Mouse (Mus musculus): Measurements from ENCODE around the gene Gm42421. TPM values are rescaled to one million over a fixed set of nuclear protein-coding genes. Genes with fewer than 3 reads are reported as not detected.

The Gm42421 gene
- polyA plus RNA-seq, 1 experiment from 2014 or later = 0.64 TPM

- Histone ChIP-seq H3K27ac (ENCODE audit: low read depth, low read length) (peak overlapping the region; percentile 85), H3K4me3 (ENCODE audit: low read length) (peak overlapping the region; percentile 69), H3K9ac (ENCODE audit: low read depth, low read length) (peak overlapping the region; percentile 70), H3K27me3 (ENCODE audit: control insufficient read depth, insufficient read depth, low read length) (no peaks in the 10 kb centered on the region), H3K9me3 (ENCODE audit: control insufficient read depth, low read length) (no peaks in the 10 kb centered on the region), H3K4me1 (ENCODE audit: control insufficient read depth, insufficient read depth, low read length) (peaks cover 23% of the 10 kb centered on the region), H3K4me2 (replicated peaks; ENCODE audit: low read depth, low read length) (peak overlapping the region; percentile 63), H3K36me3 (ENCODE audit: control insufficient read depth, insufficient read depth, low read length) (peaks cover 25% of the 10 kb centered on the region)
- no peak for ATAC-seq (ENCODE audit: low FRiP score, low TSS enrichment)
- WGBS = 2% methylated on average over 9 of the region's 9 CpGs
These were observed 19.0 kb upstream of the Gm42421 start for GRCm38 (mm10) chr5:143908926-143909325.

DNA sequence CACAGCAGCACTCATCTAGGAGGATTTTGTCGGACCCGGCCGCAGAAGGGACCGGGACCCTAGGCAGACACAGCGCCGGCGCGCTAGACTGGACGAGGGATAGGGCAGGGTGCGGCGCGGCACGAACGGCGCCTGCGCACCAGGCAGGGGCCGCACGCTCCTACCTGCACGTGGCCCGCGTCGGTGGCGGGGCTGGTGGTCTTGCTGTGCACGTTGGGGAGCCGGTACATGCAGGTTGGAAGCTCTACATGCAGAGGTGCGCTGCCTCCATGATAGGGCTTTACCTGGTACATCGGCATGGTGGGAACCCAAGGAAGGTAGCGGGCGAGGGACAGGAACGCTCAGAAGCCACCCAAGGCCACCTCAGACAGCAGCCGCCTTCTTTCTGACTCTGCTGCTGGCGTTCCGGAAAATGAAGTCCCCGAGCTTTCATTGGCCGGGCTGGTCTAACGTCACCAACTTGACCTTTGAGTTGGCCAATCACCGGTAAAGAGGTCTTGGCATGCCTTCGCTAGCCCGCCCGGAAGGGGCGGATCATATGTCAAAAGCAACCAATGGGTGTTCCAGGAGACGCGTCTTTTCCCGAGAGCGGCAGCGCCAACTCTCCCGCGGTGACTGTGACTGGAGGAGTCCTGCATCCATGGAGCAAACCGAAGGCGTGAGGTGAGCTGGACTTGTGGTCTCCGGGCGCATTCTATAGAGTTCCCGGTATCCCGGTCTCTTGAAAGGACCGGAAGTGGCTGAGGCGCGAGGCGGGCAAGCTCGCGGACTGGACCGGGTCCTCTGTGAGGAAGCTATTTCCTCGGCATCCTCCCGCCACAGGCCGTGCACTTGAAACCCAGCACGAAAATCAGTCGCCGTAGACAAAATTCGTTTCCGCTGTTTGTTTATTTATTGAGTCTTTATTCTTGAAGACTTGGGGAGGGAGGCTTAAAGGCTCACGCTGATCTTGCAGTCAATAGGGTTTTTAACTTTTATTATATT is 18.3 kb upstream of the Gm42421 start, which contains the start of the genes Aimp2 and Pms2:
Gene Aimp2 (minus strand): TSS at position 431 of the 984 bp plus-strand sequence.
Gene Pms2 (plus strand): TSS at position 548 of the 984 bp plus-strand sequence.
- Histone ChIP-seq H3K36me3 (ENCODE audit: control insufficient read depth, insufficient read depth, low read length) (peaks cover 22% of the 10 kb centered on the region; the same call in 1 of the 2 replicates), H3K27ac (ENCODE audit: low read depth, low read length) (peak within 1 kb of the TSS; percentile 85), H3K9ac (ENCODE audit: low read depth, low read length) (peak within 1 kb of the TSS; percentile 70), H3K4me1 (ENCODE audit: control insufficient read depth, insufficient read depth, low read length) (peaks cover 23% of the 10 kb centered on the region), H3K4me2 (replicated peaks; ENCODE audit: low read depth, low read length) (peak within 1 kb of the TSS; percentile 63), H3K27me3 (ENCODE audit: control insufficient read depth, insufficient read depth, low read length) (no peaks in the 10 kb centered on the region), H3K4me3 (ENCODE audit: low read length) (peak within 1 kb of the TSS; percentile 69), H3K9me3 (ENCODE audit: control insufficient read depth, low read length) (no peaks in the 10 kb centered on the region)
- under 1% methylated on average over 70 of the region's 70 CpGs for WGBS
- ATAC-seq (ENCODE audit: low FRiP score, low TSS enrichment) = peak; percentile 98

GRCm38 (mm10) chr5:143916221-143916620 is 11.8 kb upstream of the Gm42421 start:
- no peak overlapping the region for H3K4me3 ChIP-seq (ENCODE audit: low read length)
- no peak overlapping the region for H3K9ac ChIP-seq (ENCODE audit: low read depth, low read length)
- H3K4me1 ChIP-seq (ENCODE audit: control insufficient read depth, insufficient read depth, low read length) = peaks cover under 1% of the 10 kb centered on the region; the same call in 1 of the 2 replicates
- 95% methylated on average over 9 of the region's 9 CpGs for WGBS
- H3K4me2 ChIP-seq (replicated peaks; ENCODE audit: low read depth, low read length) = no peak overlapping the region
- no peaks in the 10 kb centered on the region for H3K27me3 ChIP-seq (ENCODE audit: control insufficient read depth, insufficient read depth, low read length)
- H3K27ac ChIP-seq (ENCODE audit: low read depth, low read length) = no peak overlapping the region
- H3K36me3 ChIP-seq (ENCODE audit: control insufficient read depth, insufficient read depth, low read length) = peaks cover 47% of the 10 kb centered on the region
- ATAC-seq (ENCODE audit: low FRiP score, low TSS enrichment) = no peak
- H3K9me3 ChIP-seq (ENCODE audit: control insufficient read depth, low read length) = no peaks in the 10 kb centered on the region

- WGBS = 49% methylated on average over 5 of the region's 5 CpGs
- Histone ChIP-seq H3K27me3 (ENCODE audit: control insufficient read depth, insufficient read depth, low read length) (no peaks in the 10 kb centered on the region), H3K9me3 (ENCODE audit: control insufficient read depth, low read length) (no peaks in the 10 kb centered on the region), H3K27ac (ENCODE audit: low read depth, low read length) (no peak overlapping the region), H3K4me2 (replicated peaks; ENCODE audit: low read depth, low read length) (no peak overlapping the region), H3K9ac (ENCODE audit: low read depth, low read length) (no peak overlapping the region), H3K4me1 (ENCODE audit: control insufficient read depth, insufficient read depth, low read length) (no peaks in the 10 kb centered on the region), H3K36me3 (ENCODE audit: control insufficient read depth, insufficient read depth, low read length) (peaks cover 56% of the 10 kb centered on the region), H3K4me3 (ENCODE audit: low read length) (no peak overlapping the region)
- no peak for ATAC-seq (ENCODE audit: low FRiP score, low TSS enrichment)
These were observed 10.6 kb upstream of the Gm42421 start for GRCm38 (mm10) chr5:143917418-143917817.

- no peaks in the 10 kb centered on the region for H3K9me3 ChIP-seq (ENCODE audit: control insufficient read depth, low read length)
- WGBS = 92% methylated on average over 3 of the region's 3 CpGs
- no peak overlapping the region for H3K27ac ChIP-seq (ENCODE audit: low read depth, low read length)
- peaks cover 62% of the 10 kb centered on the region for H3K36me3 ChIP-seq (ENCODE audit: control insufficient read depth, insufficient read depth, low read length)
- no peaks in the 10 kb centered on the region for H3K4me1 ChIP-seq (ENCODE audit: control insufficient read depth, insufficient read depth, low read length)
- H3K27me3 ChIP-seq (ENCODE audit: control insufficient read depth, insufficient read depth, low read length) = no peaks in the 10 kb centered on the region
- H3K4me2 ChIP-seq (replicated peaks; ENCODE audit: low read depth, low read length) = no peak overlapping the region
- H3K4me3 ChIP-seq (ENCODE audit: low read length) = no peak overlapping the region
- no peak for ATAC-seq (ENCODE audit: low FRiP score, low TSS enrichment)
- no peak overlapping the region for H3K9ac ChIP-seq (ENCODE audit: low read depth, low read length)
These were observed 9.9 kb upstream of the Gm42421 start for GRCm38 (mm10) chr5:143918120-143918519.

- no peak overlapping the region for H3K9ac ChIP-seq (ENCODE audit: low read depth, low read length)
- no peak overlapping the region for H3K27ac ChIP-seq (ENCODE audit: low read depth, low read length)
- no peaks in the 10 kb centered on the region for H3K4me1 ChIP-seq (ENCODE audit: control insufficient read depth, insufficient read depth, low read length)
- no peak overlapping the region for H3K4me2 ChIP-seq (replicated peaks; ENCODE audit: low read depth, low read length)
- 88% methylated on average over 6 of the region's 6 CpGs for WGBS
- H3K9me3 ChIP-seq (ENCODE audit: control insufficient read depth, low read length) = no peaks in the 10 kb centered on the region
- ATAC-seq (ENCODE audit: low FRiP score, low TSS enrichment) = no peak
- H3K27me3 ChIP-seq (ENCODE audit: control insufficient read depth, insufficient read depth, low read length) = no peaks in the 10 kb centered on the region
- peaks cover 80% of the 10 kb centered on the region for H3K36me3 ChIP-seq (ENCODE audit: control insufficient read depth, insufficient read depth, low read length)
- H3K4me3 ChIP-seq (ENCODE audit: low read length) = no peak overlapping the region
These were observed 3.1 kb upstream of the Gm42421 start for GRCm38 (mm10) chr5:143924781-143925452.

DNA sequence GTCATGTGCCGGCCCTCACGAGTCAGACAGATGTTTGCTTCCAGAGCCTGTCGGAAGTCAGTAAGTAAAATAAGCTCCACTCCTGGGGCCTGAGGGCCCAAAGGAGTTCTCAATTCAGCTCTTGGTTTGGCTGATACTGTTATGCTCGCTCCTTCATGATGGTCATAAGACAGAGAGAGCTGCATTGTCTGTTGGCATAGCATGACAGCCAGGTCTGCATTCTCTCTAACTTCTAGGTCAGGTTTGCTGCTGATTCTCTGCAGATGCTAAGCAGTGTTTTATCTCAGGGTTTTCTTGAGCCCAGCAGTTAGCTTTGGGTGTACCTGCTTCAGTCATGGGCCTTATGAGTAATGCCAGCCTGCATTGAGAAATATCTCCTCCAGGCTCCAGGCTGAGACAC is 1.3 kb downstream of the Gm42421 start:
- H3K27ac ChIP-seq (ENCODE audit: low read depth, low read length) = no peak overlapping the region
- 85% methylated on average over 4 of the region's 4 CpGs for WGBS
- no peaks in the 10 kb centered on the region for H3K9me3 ChIP-seq (ENCODE audit: control insufficient read depth, low read length)
- peaks cover 64% of the 10 kb centered on the region for H3K36me3 ChIP-seq (ENCODE audit: control insufficient read depth, insufficient read depth, low read length)
- H3K4me1 ChIP-seq (ENCODE audit: control insufficient read depth, insufficient read depth, low read length) = no peaks in the 10 kb centered on the region
- ATAC-seq (ENCODE audit: low FRiP score, low TSS enrichment) = no peak
- H3K4me3 ChIP-seq (ENCODE audit: low read length) = no peak overlapping the region
- no peak overlapping the region for H3K9ac ChIP-seq (ENCODE audit: low read depth, low read length)
- H3K4me2 ChIP-seq (replicated peaks; ENCODE audit: low read depth, low read length) = no peak overlapping the region
- no peaks in the 10 kb centered on the region for H3K27me3 ChIP-seq (ENCODE audit: control insufficient read depth, insufficient read depth, low read length)

DNA sequence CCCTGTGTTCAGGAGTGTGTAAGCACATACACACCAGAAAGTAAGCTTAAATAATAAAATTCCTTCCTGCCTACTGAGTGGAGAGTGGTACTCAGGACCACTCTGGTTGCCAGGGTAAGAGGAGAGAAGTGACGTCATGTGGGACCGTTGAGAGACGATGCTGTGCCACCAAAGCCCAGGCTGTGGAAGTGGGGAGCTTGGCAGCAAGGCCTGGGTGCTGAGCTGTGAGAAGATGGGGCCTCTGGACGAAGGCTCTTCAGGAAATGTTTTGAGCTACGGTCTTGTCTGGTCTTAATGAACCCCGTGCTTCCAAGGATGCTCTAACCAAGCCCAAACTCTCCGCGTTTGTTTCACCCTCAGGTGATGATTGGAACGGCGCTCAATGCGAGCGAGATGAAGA is 2.7 kb downstream of the Gm42421 start:
- WGBS = 96% methylated on average over 12 of the region's 12 CpGs
- H3K36me3 ChIP-seq (ENCODE audit: control insufficient read depth, insufficient read depth, low read length) = peaks cover 52% of the 10 kb centered on the region

More for the DNA sequence above, 2.7 kb downstream of the Gm42421 start:
- no peak for ATAC-seq (ENCODE audit: low FRiP score, low TSS enrichment)
- no peaks in the 10 kb centered on the region for H3K27me3 ChIP-seq (ENCODE audit: control insufficient read depth, insufficient read depth, low read length)
- H3K9ac ChIP-seq (ENCODE audit: low read depth, low read length) = no peak overlapping the region
- no peaks in the 10 kb centered on the region for H3K4me1 ChIP-seq (ENCODE audit: control insufficient read depth, insufficient read depth, low read length)
- no peak overlapping the region for H3K4me2 ChIP-seq (replicated peaks; ENCODE audit: low read depth, low read length)
- no peak overlapping the region for H3K4me3 ChIP-seq (ENCODE audit: low read length)
- H3K27ac ChIP-seq (ENCODE audit: low read depth, low read length) = no peak overlapping the region
- H3K9me3 ChIP-seq (ENCODE audit: control insufficient read depth, low read length) = no peaks in the 10 kb centered on the region
